Mouse (Mus musculus) embryonic facial prominence, embryonic 13.5 days (tissue): ENCODE measurements around the gene Cnot3. TPM values are rescaled to one million over a fixed set of nuclear protein-coding genes. Genes with fewer than 3 reads are reported as not detected.
"Not testable (repeated sequence)": the region's sequence is repeated elsewhere in the genome, so short reads cannot be mapped to it uniquely, and the experiment has no call there.

Experiments used
- ATAC-seq: fragments of 200-750 bp; cut with Nextera tagmentation; 2 replicates; pipeline ENCODE4 v1.8.0; 2017; ENCODE audit warnings: low read depth; ENCODE audit not compliant: insufficient number of reproducible peaks, insufficient read depth, low FRiP score, low TSS enrichment
- H3K27ac ChIP-seq: fragments of 300-500 bp; sonication (generic); 2 replicates; pipeline ENCODE4 v1.5.1; 2015; ENCODE audit warnings: moderate library complexity, mild to moderate bottlenecking, inconsistent platforms
- H3K27me3 ChIP-seq: fragments of 300-500 bp; sonication (generic); 2 replicates; pipeline ENCODE4 v1.6.1; 2015; ENCODE audit warnings: mild to moderate bottlenecking, inconsistent platforms
- H3K36me3 ChIP-seq: fragments of 300-500 bp; sonication (generic); 2 replicates; pipeline ENCODE4 v1.6.1; 2015; ENCODE audit warnings: mild to moderate bottlenecking, inconsistent platforms
- H3K4me1 ChIP-seq: fragments of 300-500 bp; sonication (generic); 2 replicates; pipeline ENCODE4 v1.6.1; 2015; ENCODE audit warnings: inconsistent platforms
- H3K4me2 ChIP-seq: fragments of 300-500 bp; sonication (generic); 2 replicates; pipeline ENCODE4 v1.6.1; 2015; ENCODE audit warnings: moderate library complexity, mild to moderate bottlenecking, inconsistent platforms
- H3K4me3 ChIP-seq: fragments of 300-500 bp; sonication (generic); 2 replicates; pipeline ENCODE4 v1.5.1; 2015; ENCODE audit warnings: mild to moderate bottlenecking, inconsistent platforms
- H3K9ac ChIP-seq: fragments of 300-500 bp; sonication (generic); 2 replicates; pipeline ENCODE4 v1.6.1; 2015; ENCODE audit warnings: mild to moderate bottlenecking, inconsistent platforms
- H3K9me3 ChIP-seq: fragments of 300-500 bp; sonication (generic); 2 replicates; pipeline ENCODE4 v1.6.1; 2016; ENCODE audit warnings: inconsistent platforms
- WGBS: fragments of 180-500 bp; shearing (Covaris S2); methylation state at CpG from one replicate; pipeline ENCODE4 v1.1.7; 2015; ENCODE audit warnings: mixed read lengths; 5-methylcytosine and 5-hydroxymethylcytosine counted together
- polyA plus RNA-seq: library from polyadenylated mRNA; unstranded; fragments of >200 nt; fragmentation: Nextera tagmentation; extraction: Ambion mirVana; gene quantifications from 2 replicates; pipeline ENCODE4 v1.2.1, GENCODE M21; 2015

Cnot3 gene
- polyA plus RNA-seq, result 65.6 and 66.0 TPM in 2 replicates

DNA sequence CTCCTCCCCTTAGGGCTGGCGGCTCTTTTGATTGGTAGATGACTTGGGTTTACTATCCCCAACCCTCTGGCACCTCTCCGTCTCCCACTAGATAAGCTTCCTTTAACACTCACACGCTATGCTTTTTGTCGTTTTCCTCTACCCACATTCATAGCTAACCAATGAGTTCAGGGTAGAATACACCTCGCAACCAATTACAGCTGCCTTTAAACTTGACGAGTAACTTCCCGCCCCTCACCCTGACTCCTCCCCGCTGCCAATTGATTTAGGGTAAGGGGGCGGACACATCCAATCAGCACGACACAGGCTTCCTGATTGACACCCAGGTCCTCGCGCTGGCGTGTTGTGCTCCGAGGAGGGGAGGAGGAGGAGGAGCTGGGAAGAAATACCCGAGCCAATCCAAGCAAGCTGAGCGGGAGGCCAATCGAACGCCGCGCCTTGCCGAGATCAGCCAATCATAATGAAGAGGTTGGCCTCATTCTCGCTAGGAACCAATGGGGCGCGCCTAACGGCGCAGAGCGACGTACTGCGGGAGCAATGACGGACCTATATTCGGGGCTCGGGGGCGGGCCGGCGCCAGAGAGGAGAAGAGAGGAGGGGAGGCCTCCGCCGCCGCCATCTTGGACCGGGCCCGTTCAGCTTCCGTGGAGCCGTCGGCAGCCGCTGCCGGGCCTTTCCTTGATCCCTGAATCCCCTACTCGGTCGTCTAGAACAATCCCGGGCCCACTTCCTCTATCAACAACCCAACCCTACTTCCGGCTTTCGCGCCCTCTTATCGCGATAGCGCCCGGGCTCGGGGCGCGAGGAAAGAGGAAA, at the start of gene Cnot3:
Cnot3 (plus strand) TSS at position 597 of the 816 bp plus-strand sequence.
- WGBS, result under 1% methylated on average over 53 of the region's 58 CpGs
- Histone ChIP-seq H3K9me3 (no peaks in the 10 kb centered on the region), H3K4me3 (peak within 1 kb of the TSS; percentile 97), H3K27ac (peak within 1 kb of the TSS; percentile 98), H3K4me1 (peaks cover 27% of the 10 kb centered on the region), H3K27me3 (no peaks in the 10 kb centered on the region), H3K9ac (peak within 1 kb of the TSS; percentile 99), H3K4me2 (peak within 1 kb of the TSS; percentile 86), H3K36me3 (peaks cover 25% of the 10 kb centered on the region)
- peak; percentile 99 for ATAC-seq

DNA sequence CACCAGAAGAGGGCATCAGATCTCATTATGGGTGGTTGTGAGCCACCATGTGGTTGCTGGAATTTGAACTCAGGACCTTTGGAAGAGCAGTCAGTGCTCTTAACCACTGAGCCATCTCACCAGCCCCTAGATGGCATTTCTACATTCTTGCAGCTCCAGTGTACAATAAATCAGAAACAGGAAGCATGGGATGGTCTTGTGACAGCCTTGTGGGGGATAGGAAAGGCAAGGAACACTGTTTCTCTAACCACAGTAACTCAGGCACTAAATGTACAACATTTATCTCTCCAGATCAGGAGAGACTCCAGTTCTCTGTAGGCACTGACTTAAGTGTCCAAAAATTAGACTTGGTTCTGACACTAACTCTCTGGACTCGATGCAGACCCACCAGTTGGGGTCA, 47.3 kb upstream of the Cnot3 start:
- H3K4me1 ChIP-seq, H3K4me3 ChIP-seq, H3K4me2 ChIP-seq, H3K9me3 ChIP-seq, ATAC-seq, H3K36me3 ChIP-seq, H3K27me3 ChIP-seq, H3K27ac ChIP-seq, H3K9ac ChIP-seq: not testable (repeated sequence)
- 70% methylated on average over 1 of the region's 1 CpGs for WGBS

DNA sequence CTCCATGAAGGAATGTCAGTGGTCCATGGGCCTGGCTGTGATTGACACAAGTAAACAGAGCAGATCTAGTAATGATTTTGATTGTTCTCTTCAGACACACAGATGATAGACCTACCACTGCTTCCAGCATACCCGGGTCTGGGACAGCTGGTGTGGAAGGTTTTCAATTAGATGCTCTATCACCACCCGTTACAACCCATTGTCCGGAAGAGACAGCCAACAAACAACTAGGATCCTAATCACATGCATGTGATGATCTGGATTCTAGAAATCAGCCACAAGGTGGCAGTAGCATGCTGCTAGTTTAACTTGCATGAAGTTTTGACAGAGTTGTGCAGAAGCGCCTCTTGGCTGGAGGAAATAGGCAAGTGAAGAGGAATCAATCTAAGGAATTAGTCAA, 43.9 kb upstream of the Cnot3 start:
- no peak for ATAC-seq
- H3K36me3 ChIP-seq, result no peaks in the 10 kb centered on the region
- no peak overlapping the region for H3K9ac ChIP-seq
- no peak overlapping the region for H3K4me2 ChIP-seq
- no peaks in the 10 kb centered on the region for H3K9me3 ChIP-seq
- H3K4me1 ChIP-seq, result no peaks in the 10 kb centered on the region
- no peak overlapping the region for H3K27ac ChIP-seq
- H3K27me3 ChIP-seq, result no peaks in the 10 kb centered on the region
- H3K4me3 ChIP-seq, result no peak overlapping the region
- WGBS, result 11% methylated on average over 4 of the region's 4 CpGs

DNA sequence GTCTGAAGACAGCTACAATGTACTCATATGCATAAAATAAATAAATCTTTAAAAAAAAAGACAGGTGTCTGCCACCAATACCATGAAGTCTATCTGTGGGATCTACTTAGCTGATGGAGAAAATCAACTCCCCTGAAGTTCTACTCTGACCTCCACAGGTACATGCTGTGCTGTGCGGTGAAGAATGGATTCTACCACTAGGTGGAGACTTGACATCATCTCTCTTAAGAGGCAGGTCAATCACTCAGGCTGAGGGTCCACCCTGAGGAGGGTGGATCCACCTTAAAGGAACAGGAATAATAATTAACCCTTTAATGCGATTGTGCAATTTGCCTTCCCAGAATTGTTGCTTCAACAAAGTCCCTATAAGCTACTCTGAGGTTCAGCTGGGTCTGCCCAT, 38.3 kb upstream of the Cnot3 start:
- no peak overlapping the region for H3K9ac ChIP-seq
- no peaks in the 10 kb centered on the region for H3K9me3 ChIP-seq
- no peak overlapping the region for H3K4me3 ChIP-seq
- no peak overlapping the region for H3K4me2 ChIP-seq
- H3K27me3 ChIP-seq, result no peaks in the 10 kb centered on the region
- H3K4me1 ChIP-seq, result no peaks in the 10 kb centered on the region
- H3K36me3 ChIP-seq, result no peaks in the 10 kb centered on the region
- WGBS, result 22% methylated on average over 2 of the region's 2 CpGs
- no peak for ATAC-seq
- H3K27ac ChIP-seq, result no peak overlapping the region

DNA sequence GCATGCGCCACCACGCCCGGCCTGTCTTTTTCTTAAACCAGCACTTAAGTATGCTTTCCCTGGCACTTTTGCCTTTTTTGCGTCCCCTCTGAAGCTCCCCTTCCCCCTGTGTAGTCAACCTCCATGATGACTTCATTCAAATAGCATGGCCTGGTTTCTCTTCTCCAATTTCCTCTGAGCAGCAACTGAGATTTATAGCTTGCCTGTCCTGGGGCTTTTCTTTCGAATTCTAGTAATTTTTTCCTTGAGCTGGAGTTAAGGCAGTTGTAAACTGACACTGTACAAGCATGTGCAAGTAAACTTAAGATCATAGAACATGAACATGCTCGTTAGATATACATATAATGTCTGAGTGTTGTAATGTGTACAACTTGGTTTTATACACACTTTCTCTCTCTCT, 37.7 kb upstream of the Cnot3 start:
- no peaks in the 10 kb centered on the region for H3K36me3 ChIP-seq
- H3K4me2 ChIP-seq, result no peak overlapping the region
- no peaks in the 10 kb centered on the region for H3K9me3 ChIP-seq
- H3K9ac ChIP-seq, result no peak overlapping the region
- H3K4me3 ChIP-seq, result no peak overlapping the region
- WGBS, result 74% methylated on average over 6 of the region's 6 CpGs
- H3K27me3 ChIP-seq, result no peaks in the 10 kb centered on the region
- H3K27ac ChIP-seq, result no peak overlapping the region
- H3K4me1 ChIP-seq, result no peaks in the 10 kb centered on the region
- no peak for ATAC-seq

DNA sequence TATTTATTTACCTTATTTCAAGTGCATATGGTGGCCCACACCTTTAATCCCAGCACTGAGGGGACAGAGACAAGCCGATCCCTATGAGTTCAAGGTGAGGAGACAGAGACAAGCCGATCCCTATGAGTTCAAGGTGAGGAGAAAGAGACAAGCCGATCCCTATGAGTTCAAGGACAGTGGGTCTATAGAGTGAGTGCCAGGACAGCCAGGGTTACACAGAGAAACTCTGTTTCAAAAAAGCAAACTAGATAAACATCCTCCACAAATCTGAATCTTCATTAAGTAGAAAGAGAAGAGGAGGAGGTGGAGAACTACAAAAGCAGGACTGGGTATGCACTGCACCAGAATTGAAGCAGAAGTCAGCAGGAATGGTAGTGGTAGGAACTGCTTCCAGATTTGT, 36.4 kb upstream of the Cnot3 start:
- ATAC-seq, result no peak
- Histone ChIP-seq H3K36me3 (no peaks in the 10 kb centered on the region), H3K9ac (no peak overlapping the region), H3K9me3 (no peaks in the 10 kb centered on the region), H3K27me3 (no peaks in the 10 kb centered on the region), H3K4me1 (no peaks in the 10 kb centered on the region), H3K4me3 (no peak overlapping the region), H3K27ac (no peak overlapping the region), H3K4me2 (no peak overlapping the region)
- WGBS, result 91% methylated on average over 3 of the region's 3 CpGs

DNA sequence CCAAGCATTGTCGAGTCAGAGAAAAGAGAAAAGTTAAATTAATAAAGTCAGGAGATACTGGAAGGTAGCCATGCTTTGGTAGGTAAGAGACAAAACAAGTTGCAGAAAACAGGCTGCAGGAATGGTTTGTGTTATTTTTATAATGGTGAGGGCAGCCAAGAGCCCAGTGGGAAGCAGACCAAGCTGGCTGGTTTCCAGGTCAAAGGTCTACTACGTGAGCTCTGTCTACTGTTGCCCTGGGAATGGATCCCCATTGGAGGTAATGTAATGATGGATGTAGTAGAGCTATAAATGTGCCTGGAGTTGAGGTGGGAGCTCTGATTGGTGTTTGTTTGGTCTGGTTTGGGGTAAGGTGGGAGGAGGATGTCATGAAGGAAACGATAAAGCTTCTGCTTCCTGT, 36.0 kb upstream of the Cnot3 start:
- Histone ChIP-seq H3K36me3 (no peaks in the 10 kb centered on the region), H3K4me1 (no peaks in the 10 kb centered on the region), H3K9me3 (no peaks in the 10 kb centered on the region), H3K9ac (no peak overlapping the region), H3K4me2 (no peak overlapping the region), H3K4me3 (no peak overlapping the region), H3K27me3 (no peaks in the 10 kb centered on the region), H3K27ac (no peak overlapping the region)
- 68% methylated on average over 3 of the region's 3 CpGs for WGBS
- no peak for ATAC-seq

DNA sequence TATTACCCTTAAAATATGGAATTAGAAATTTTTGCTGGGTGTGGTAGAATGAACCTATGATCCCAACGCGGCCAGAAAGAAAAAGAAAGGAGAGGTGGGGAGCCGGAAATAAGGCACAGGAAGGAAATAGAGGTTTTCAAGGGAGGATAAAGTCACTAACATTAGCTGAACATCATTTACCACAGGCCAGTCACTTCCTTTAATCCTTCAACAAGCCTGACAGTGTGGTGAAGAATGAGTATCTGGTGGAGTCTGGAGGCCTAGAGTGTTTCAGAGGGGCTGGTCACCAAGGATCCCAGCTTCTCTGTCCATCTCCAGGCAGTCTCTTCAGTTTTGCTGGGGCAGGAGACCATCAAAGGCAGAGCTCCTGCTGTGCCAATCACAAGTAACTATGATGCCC, 34.6 kb upstream of the Cnot3 start:
- no peak overlapping the region for H3K4me2 ChIP-seq
- H3K9me3 ChIP-seq, result no peaks in the 10 kb centered on the region
- H3K27ac ChIP-seq, result no peak overlapping the region
- H3K4me3 ChIP-seq, result no peak overlapping the region
- no peak overlapping the region for H3K9ac ChIP-seq
- WGBS, result 85% methylated on average over 3 of the region's 3 CpGs
- no peaks in the 10 kb centered on the region for H3K27me3 ChIP-seq
- no peak for ATAC-seq
- H3K36me3 ChIP-seq, result no peaks in the 10 kb centered on the region
- H3K4me1 ChIP-seq, result no peaks in the 10 kb centered on the region

DNA sequence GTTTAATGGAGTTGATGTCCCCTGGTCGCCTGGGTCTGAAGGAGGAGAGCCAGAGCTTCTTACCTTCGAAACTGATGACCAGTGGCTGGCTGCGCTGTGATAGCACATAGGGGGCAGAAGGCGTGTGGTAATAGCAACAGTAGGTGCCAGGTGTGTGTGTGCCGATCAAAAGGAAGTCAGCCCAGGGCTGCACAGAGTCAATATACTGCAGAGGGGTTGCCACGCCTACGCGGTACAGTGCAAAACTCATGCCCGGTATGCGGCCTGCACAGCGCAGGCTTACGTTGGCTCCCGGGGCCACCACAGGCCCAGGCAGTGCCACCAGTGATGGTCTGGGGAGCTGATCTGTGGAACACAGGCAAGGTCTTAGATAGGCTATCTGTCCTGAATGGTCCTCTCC, 34.1 kb upstream of the Cnot3 start:
- H3K27me3 ChIP-seq, result no peaks in the 10 kb centered on the region
- no peak overlapping the region for H3K4me3 ChIP-seq
- H3K4me1 ChIP-seq, result no peaks in the 10 kb centered on the region
- WGBS, result 86% methylated on average over 13 of the region's 13 CpGs
- no peaks in the 10 kb centered on the region for H3K9me3 ChIP-seq
- no peak overlapping the region for H3K9ac ChIP-seq
- H3K27ac ChIP-seq, result no peak overlapping the region
- H3K4me2 ChIP-seq, result no peak overlapping the region
- no peak for ATAC-seq
- H3K36me3 ChIP-seq, result no peaks in the 10 kb centered on the region

DNA sequence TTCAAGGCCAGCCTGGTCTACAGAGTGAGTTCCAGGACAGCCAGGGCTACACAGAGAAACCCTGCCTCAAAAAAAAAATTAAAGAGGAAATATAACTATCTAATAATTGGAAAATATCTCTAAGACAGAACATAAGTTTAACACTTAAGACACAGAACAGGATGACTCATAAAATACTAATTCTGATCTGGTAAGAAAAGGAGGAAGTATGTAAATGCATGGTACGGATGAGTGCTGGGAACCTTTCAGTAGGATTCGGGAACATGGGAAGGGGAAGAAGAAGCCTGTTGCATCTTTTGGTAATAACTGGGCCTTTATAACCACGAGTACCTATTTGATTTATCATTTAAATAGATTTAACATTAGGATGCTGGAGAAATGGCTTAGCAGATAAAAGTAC, 31.0 kb upstream of the Cnot3 start:
- H3K9me3 ChIP-seq, result no peaks in the 10 kb centered on the region
- H3K9ac ChIP-seq, result no peak overlapping the region
- H3K36me3 ChIP-seq, result peaks cover 3% of the 10 kb centered on the region; the same call in 1 of the 2 replicates
- no peak overlapping the region for H3K4me3 ChIP-seq
- 71% methylated on average over 3 of the region's 3 CpGs for WGBS
- no peak overlapping the region for H3K27ac ChIP-seq
- no peak overlapping the region for H3K4me2 ChIP-seq
- no peaks in the 10 kb centered on the region for H3K27me3 ChIP-seq
- no peak for ATAC-seq
- H3K4me1 ChIP-seq, result peaks cover 6% of the 10 kb centered on the region

DNA sequence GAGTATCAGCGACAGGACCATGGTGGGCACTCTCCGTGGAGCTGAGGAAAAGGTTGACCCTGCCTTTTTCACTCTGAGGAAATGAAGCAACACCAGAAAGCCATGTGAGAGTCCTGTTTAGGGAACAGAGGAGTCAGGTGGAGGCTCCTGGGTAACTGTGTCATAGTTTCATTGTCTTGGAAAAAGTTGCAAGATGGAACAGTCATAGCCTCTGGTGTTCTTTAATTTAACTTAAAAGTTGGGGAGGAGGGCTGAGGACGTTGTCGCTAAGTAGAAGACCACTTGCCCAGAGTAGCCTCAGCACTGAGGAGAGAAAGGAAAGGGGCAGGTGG, 29.0 kb upstream of the Cnot3 start, which contains the start of gene Oscar:
Oscar (minus strand) TSS at position 101 of the 332 bp plus-strand sequence.
- no peak for ATAC-seq
- 0 out of 2 replicates have a peak within 1 kb of the TSS, but pooled peaks have one; percentile 26 for H3K4me2 ChIP-seq
- peaks cover 23% of the 10 kb centered on the region for H3K36me3 ChIP-seq
- H3K4me3 ChIP-seq, result peak within 1 kb of the TSS; percentile 82
- H3K9me3 ChIP-seq, result no peaks in the 10 kb centered on the region
- H3K4me1 ChIP-seq, result peaks cover 6% of the 10 kb centered on the region
- H3K27me3 ChIP-seq, result no peaks in the 10 kb centered on the region
- no peak within 1 kb of the TSS for H3K9ac ChIP-seq
- H3K27ac ChIP-seq, result no peak within 1 kb of the TSS
- WGBS, result 73% methylated on average over 4 of the region's 4 CpGs

DNA sequence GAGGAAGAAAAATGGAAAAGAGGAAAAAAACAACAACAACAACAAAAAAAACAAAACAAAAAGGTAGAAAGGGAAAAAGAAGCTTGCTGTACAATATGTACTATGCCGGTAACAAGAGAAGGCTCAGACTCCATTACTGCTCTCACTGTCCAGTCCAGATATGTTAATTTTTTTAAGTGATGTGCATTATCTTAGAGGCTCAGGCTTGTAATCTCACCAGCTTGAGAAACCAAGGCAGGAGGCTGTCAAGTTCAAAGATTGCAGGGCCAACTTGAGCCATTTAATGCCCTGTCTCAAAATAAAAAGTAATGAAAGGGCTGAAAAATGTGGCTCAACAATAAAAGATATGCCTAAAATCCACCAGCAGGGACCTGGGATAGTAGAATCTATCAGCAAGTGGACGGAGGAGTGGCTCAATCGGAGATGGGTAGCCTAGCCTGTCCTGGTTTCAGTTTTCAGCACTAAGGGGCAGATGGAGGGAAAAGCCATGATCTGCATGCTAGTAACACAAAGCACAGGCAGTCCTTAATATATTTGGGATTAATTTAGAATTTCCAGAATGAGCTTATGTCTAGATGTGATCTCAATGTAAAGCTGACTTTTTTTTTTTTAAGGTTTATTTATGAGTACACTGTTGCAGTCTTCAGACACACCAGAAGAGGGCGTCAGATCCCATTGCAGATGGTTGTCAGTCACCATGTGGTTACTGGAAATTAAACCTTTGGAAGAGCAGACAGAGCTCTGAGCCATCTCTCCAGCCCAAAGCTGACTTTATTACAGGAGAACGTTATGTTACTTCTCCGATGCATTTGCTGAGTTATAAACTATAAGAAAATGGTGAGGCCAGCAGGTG, 28.5 kb upstream of the Cnot3 start:
- H3K4me2 ChIP-seq, result 0 out of 2 replicates have a peak overlapping the region, but pooled peaks have one; percentile 26
- no peak overlapping the region for H3K9ac ChIP-seq
- no peaks in the 10 kb centered on the region for H3K27me3 ChIP-seq
- H3K36me3 ChIP-seq, result peaks cover 25% of the 10 kb centered on the region
- no peak overlapping the region for H3K27ac ChIP-seq
- peak overlapping the region; percentile 82 for H3K4me3 ChIP-seq
- 37% methylated on average over 6 of the region's 6 CpGs for WGBS
- peaks cover 6% of the 10 kb centered on the region for H3K4me1 ChIP-seq
- no peaks in the 10 kb centered on the region for H3K9me3 ChIP-seq
- ATAC-seq, result no peak
